Mouse (Mus musculus): ENCODE data around the gene Yipf1. TPM values are rescaled to one million over a fixed set of nuclear protein-coding genes. Genes with fewer than 3 reads are reported as not detected.

Gene Yipf1
- polyA plus RNA-seq, 1 experiment from 2014 or later = 51.6 TPM

DNA sequence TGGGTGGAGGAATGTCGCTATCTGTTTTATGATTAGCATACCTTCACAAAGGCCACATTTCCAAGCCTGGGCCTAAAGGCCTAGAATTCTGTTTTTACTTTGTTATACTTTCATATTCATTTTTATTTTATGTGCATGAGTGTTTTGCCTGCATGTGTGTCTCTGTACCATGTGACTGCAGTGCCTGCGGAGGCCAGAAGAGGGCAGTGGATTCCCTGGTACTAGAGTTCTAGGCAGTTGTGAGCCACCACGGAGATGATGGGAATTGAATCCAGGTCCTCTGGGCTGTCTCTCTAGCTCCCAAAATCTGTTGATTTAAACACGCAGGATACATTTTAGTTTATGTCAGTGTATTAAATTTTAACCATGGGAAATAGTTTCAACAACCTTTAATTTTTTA is 19.4 kb downstream of the Yipf1 start:
- no peak overlapping the region for H3K9ac ChIP-seq
- 96% methylated on average over 4 of the region's 4 CpGs for WGBS
- H3K27me3 ChIP-seq = no peaks in the 10 kb centered on the region
- H3K4me1 ChIP-seq = peaks cover 9% of the 10 kb centered on the region; the same call in 1 of the 2 replicates
- no peak for ATAC-seq (replicated peaks; ENCODE audit: low FRiP score)
- H3K27ac ChIP-seq = no peak overlapping the region
- no peaks in the 10 kb centered on the region for H3K9me3 ChIP-seq (replicated peaks)
- no peak overlapping the region for H3K4me2 ChIP-seq
- no peak overlapping the region for H3K4me3 ChIP-seq (replicated peaks)
- peaks cover 9% of the 10 kb centered on the region; the same call in 1 of the 2 replicates for H3K36me3 ChIP-seq

DNA sequence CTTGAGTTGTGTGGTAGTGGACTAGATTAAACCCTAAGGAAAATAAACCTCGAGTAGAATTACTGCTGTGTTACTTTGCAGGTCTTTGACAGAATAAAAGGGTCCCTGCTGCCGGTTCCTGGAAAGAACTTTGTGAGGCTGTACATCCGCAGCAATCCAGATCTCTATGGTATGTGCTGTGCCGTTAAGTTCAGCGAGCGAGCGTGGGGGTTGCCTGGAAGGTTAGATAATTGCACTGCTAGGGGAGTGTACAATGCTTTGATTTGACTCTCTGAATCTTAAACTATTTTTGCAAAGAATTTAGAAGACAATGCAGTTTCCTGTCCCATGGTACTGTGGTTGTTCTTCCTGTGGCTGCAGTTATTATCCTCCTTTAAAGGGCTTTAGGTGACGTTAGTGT is 22.2 kb downstream of the Yipf1 start:
- Histone ChIP-seq H3K36me3 (no peaks in the 10 kb centered on the region; the same call in 1 of the 2 replicates), H3K27ac (no peak overlapping the region), H3K4me2 (no peak overlapping the region), H3K4me3 (replicated peaks) (no peak overlapping the region), H3K27me3 (no peaks in the 10 kb centered on the region), H3K4me1 (peaks cover 9% of the 10 kb centered on the region; the same call in 1 of the 2 replicates), H3K9me3 (replicated peaks) (no peaks in the 10 kb centered on the region), H3K9ac (no peak overlapping the region)
- no peak for ATAC-seq (replicated peaks; ENCODE audit: low FRiP score)
- 40% methylated on average over 8 of the region's 8 CpGs for WGBS

DNA sequence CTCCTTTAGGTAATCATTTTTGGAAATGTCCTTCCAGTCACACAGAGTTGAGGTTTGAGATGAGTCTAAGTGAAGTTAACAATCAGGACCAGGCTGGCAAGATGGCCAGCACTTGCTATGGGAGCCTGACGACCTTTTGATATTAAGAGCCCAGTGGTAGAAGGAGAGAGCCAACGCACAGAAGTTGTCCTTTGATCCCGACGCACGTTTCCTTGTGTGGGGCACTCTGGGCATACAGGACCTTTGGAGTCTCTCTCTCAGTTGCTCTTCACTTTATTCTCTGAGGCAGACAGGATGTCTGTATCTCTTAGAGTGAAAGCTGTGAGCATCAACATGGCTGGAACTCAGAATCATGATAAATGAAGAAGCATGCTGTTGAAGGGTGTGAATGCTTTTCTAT is 23.3 kb downstream of the Yipf1 start:
- no peak overlapping the region for H3K9ac ChIP-seq
- H3K36me3 ChIP-seq = no peaks in the 10 kb centered on the region; the same call in 1 of the 2 replicates
- H3K27me3 ChIP-seq = no peaks in the 10 kb centered on the region
- no peaks in the 10 kb centered on the region for H3K9me3 ChIP-seq (replicated peaks)
- 84% methylated on average over 5 of the region's 5 CpGs for WGBS
- H3K4me1 ChIP-seq = peaks cover 9% of the 10 kb centered on the region; the same call in 1 of the 2 replicates
- H3K27ac ChIP-seq = no peak overlapping the region
- H3K4me2 ChIP-seq = no peak overlapping the region
- H3K4me3 ChIP-seq (replicated peaks) = no peak overlapping the region
- no peak for ATAC-seq (replicated peaks; ENCODE audit: low FRiP score)

DNA sequence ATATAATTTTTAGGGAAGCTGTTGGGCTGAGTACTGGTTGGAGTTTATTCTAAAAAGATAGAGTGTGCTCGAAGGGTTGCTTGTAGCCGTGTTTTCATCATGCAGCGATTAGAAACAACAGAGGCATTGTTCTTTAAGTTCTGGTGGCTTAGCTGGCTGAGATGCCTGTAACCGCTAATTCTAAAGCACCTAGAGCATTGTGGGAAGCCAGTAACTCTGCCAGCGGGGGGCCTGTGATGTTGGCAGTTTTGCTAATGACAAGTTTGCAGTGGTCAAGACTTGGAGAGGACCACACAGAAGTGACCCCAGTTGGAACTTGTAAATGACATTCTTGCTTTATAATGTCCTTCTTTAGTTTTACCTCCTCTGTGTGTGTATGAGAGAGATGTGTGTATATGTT is 27.2 kb downstream of the Yipf1 start:
- H3K4me3 ChIP-seq (replicated peaks) = no peak overlapping the region
- H3K9me3 ChIP-seq (replicated peaks) = no peaks in the 10 kb centered on the region
- H3K4me2 ChIP-seq = no peak overlapping the region
- H3K36me3 ChIP-seq = peaks cover 13% of the 10 kb centered on the region
- H3K4me1 ChIP-seq = peaks cover 4% of the 10 kb centered on the region; the same call in 1 of the 2 replicates
- no peaks in the 10 kb centered on the region for H3K27me3 ChIP-seq
- WGBS = 72% methylated on average over 5 of the region's 5 CpGs
- no peak for ATAC-seq (replicated peaks; ENCODE audit: low FRiP score)
- H3K9ac ChIP-seq = no peak overlapping the region
- no peak overlapping the region for H3K27ac ChIP-seq

DNA sequence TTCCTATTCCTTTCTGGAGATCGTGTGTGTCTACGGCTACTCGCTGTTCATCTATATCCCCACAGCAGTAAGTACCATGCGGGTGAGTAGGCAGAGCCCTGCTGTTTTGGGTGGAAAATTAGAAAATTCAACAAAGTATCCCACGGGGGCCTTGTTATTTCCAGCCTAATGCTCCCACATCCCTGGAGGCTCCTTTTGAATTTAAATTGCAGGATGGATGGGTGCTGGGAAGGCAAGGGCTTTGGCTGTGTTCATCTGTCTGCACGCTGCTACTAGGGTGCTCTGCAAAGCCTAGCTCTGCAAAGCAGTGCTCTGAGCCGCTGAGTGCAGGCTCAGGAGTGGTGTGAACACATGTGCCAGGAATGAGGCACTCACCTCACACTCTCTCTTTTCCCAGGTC is 30.4 kb downstream of the Yipf1 start:
- peaks cover 10% of the 10 kb centered on the region for H3K4me1 ChIP-seq
- H3K36me3 ChIP-seq = peaks cover 17% of the 10 kb centered on the region
- no peak for ATAC-seq (replicated peaks; ENCODE audit: low FRiP score)
- no peak overlapping the region for H3K4me2 ChIP-seq
- no peaks in the 10 kb centered on the region for H3K27me3 ChIP-seq
- H3K27ac ChIP-seq = no peak overlapping the region
- WGBS = 87% methylated on average over 7 of the region's 7 CpGs
- no peak overlapping the region for H3K4me3 ChIP-seq (replicated peaks)
- no peak overlapping the region for H3K9ac ChIP-seq
- H3K9me3 ChIP-seq (replicated peaks) = no peaks in the 10 kb centered on the region

DNA sequence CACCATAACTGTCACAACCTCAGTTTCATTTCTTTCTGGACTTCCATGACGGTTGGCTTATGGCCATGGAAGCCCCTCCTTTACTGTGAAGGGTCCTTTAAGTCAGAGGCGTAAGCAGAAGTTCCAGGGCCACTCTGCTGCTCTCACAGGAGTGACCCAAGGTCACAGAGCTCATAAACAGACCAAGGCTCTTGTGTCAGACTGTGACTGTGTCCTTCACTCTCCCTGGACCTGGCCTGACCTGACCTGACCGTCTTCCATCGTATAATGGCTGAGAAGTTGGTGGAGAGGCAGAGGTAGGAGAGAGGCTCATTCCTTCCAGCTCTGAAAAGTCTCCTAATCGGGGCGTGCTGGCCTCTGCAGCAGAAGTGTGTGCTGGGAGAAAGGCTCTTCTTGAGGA is 33.1 kb downstream of the Yipf1 start:
- H3K4me2 ChIP-seq = no peak overlapping the region
- H3K4me1 ChIP-seq = peaks cover 10% of the 10 kb centered on the region
- H3K36me3 ChIP-seq = peaks cover 26% of the 10 kb centered on the region
- H3K4me3 ChIP-seq (replicated peaks) = no peak overlapping the region
- H3K27me3 ChIP-seq = no peaks in the 10 kb centered on the region
- WGBS = 32% methylated on average over 6 of the region's 6 CpGs
- no peak overlapping the region for H3K27ac ChIP-seq
- no peak overlapping the region for H3K9ac ChIP-seq
- ATAC-seq (replicated peaks; ENCODE audit: low FRiP score) = no peak
- H3K9me3 ChIP-seq (replicated peaks) = no peaks in the 10 kb centered on the region

DNA sequence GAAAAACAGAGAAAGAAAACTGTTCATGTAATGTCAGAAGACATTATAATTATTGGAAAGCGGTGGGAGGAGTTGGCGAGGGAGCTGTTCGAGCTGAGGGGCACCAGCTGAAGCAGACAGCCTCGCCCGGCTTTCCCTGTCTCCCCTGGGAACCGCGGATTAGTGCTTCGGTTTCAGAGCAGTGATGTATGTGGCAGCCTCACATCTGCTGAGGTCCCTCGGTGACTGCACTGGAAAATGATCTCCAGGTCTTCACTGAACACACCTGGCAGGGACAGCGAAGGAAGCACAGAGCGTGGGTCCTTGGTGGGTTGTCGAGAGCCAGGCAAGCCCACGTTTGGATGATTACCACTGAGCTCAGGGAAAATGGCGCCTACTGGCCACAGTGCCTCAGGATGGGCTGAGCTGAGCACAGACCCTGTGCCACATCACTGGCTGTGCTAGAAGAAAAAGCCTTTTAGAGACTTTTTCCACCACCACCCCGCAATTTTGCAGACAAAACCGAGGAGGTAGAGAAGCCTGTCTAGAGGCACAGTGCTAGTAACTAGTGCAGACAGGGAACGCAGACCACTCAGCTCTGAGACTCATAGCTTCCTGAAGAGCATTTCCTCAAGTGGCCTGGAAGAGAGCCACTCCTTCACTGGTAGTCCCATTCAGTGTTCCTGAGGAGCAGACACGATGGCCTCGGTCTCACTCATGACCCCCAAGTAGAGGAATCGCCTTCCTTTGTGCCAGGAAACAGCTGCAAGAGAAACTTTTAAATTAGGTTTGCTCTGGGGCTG is 34.6 kb downstream of the Yipf1 start:
- Histone ChIP-seq H3K9ac (no peak overlapping the region), H3K4me2 (no peak overlapping the region), H3K4me3 (replicated peaks) (no peak overlapping the region), H3K4me1 (peaks cover 17% of the 10 kb centered on the region), H3K27me3 (no peaks in the 10 kb centered on the region), H3K9me3 (replicated peaks) (no peaks in the 10 kb centered on the region), H3K36me3 (peaks cover 28% of the 10 kb centered on the region), H3K27ac (no peak overlapping the region)
- ATAC-seq (replicated peaks; ENCODE audit: low FRiP score) = peak; percentile 10; the same call in 1 of the 2 replicates
- WGBS = 63% methylated on average over 20 of the region's 20 CpGs

DNA sequence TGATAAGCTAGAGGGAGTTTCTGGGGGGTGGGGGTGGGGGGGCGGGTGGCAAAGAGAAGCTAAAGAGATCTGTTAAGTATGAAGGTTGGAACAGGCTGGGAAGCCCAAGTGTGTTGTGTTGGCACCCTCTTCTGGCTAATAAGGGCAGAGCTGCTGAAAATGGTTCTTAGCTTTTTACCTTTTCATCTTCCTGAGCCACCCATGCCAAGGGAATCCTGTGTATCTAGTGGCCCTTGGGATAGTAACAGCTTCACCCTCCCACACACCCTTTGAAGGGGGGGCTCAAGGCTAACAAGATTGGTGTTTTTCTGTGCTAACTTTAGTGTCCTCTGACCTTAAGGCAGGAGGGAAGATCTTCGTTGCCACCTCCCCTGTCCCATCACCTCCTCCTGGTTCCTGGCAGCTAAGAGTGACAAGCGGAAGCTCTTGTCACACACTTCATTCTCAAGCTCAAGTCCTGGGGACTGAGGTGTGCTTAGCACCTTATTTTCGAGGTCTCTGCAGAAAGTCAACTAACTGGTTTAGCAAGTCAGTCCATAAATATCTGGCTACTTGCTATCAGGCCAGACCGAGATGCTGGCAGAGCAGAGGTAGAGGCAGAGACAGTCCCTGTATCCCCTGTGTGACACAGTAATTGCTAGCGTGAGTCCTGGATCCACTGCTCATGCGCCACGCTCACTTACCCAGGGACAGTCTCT is 35.3 kb downstream of the Yipf1 start:
- Histone ChIP-seq H3K36me3 (peaks cover 27% of the 10 kb centered on the region), H3K4me2 (no peak overlapping the region), H3K9me3 (replicated peaks) (no peaks in the 10 kb centered on the region), H3K9ac (no peak overlapping the region), H3K27ac (no peak overlapping the region), H3K4me3 (replicated peaks) (no peak overlapping the region), H3K27me3 (no peaks in the 10 kb centered on the region), H3K4me1 (peaks cover 24% of the 10 kb centered on the region)
- peak; percentile 31; the same call in 1 of the 2 replicates for ATAC-seq (replicated peaks; ENCODE audit: low FRiP score)
- WGBS = 66% methylated on average over 8 of the region's 8 CpGs

DNA sequence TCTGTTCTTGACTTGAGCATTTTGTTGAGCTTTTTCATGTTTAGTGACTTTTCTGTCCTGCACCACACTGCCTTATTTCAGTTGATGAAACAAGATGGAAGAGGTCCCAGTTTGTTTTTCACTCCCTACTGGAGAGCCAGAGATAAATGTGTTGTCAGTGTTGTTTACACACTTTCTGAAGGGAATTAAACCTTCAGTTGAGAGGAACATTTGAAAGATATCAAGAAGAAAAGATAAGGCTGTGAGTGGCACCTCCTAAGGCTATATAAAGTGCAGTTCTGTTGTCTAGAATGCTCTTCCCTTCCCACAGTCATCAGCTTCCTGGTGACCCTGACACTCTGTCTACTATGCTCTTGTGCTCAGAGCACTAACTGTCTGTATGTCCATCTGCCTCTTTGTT is 37.2 kb downstream of the Yipf1 start:
- no peak overlapping the region for H3K27ac ChIP-seq
- no peak overlapping the region for H3K9ac ChIP-seq
- ATAC-seq (replicated peaks; ENCODE audit: low FRiP score) = no peak
- H3K4me2 ChIP-seq = no peak overlapping the region
- peaks cover 16% of the 10 kb centered on the region for H3K36me3 ChIP-seq
- H3K9me3 ChIP-seq (replicated peaks) = no peaks in the 10 kb centered on the region
- no peak overlapping the region for H3K4me3 ChIP-seq (replicated peaks)
- peaks cover 33% of the 10 kb centered on the region for H3K4me1 ChIP-seq
- no peaks in the 10 kb centered on the region for H3K27me3 ChIP-seq

DNA sequence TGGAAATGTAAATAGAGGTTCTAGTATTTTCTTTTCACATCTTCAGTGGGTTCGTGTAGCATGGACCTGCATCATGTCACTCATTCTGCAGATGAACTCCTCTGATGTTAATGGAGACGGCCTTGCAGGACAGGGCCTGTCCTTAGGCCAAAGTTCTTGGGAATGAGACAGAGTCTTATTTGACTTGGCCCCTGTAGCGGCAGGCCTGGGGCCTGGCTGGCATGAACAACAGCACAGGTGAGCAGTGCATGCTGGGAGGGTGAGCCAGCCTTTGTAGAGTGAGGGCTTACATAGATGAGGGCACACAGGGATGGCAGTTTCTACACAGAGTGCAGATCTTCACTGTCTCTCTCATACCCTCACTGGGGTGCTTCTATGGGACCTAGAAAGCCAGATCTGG is 39.4 kb downstream of the Yipf1 start:
- Histone ChIP-seq H3K9ac (no peak overlapping the region), H3K4me1 (peaks cover 31% of the 10 kb centered on the region), H3K9me3 (replicated peaks) (no peaks in the 10 kb centered on the region), H3K27me3 (no peaks in the 10 kb centered on the region), H3K4me2 (no peak overlapping the region), H3K36me3 (peaks cover 12% of the 10 kb centered on the region; the same call in 1 of the 2 replicates), H3K4me3 (replicated peaks) (no peak overlapping the region), H3K27ac (peak overlapping the region; percentile 90)
- 80% methylated on average over 3 of the region's 3 CpGs for WGBS
- no peak; the same call in 1 of the 2 replicates for ATAC-seq (replicated peaks; ENCODE audit: low FRiP score)

DNA sequence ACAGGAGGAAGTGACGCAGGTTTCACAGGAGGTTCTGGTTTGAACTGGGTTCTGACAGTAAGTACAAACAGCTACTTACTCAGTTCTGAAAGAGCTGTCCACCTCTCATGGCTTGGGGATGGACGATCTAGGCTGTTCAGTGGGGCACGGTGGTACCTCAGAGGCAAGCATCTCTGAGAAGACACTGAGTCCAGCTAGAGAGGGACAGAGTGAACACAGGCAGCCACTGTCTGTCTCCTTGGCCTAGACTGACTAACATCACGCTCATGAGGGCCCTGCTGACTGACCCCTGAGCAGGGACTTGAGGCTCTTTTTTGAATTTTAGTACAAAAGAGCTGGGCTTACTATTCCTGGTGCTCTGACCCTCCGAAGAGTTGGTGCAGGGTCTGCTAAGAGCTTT is 40.0 kb downstream of the Yipf1 start:
- WGBS = 41% methylated on average over 5 of the region's 5 CpGs
- H3K4me2 ChIP-seq = peak overlapping the region; percentile 10; the same call in 1 of the 2 replicates
- peaks cover 26% of the 10 kb centered on the region for H3K4me1 ChIP-seq
- peak overlapping the region; percentile 90 for H3K27ac ChIP-seq
- ATAC-seq (replicated peaks; ENCODE audit: low FRiP score) = peak; percentile 38
- H3K4me3 ChIP-seq (replicated peaks) = no peak overlapping the region
- peaks cover 12% of the 10 kb centered on the region; the same call in 1 of the 2 replicates for H3K36me3 ChIP-seq
- no peak overlapping the region for H3K9ac ChIP-seq
- H3K27me3 ChIP-seq = no peaks in the 10 kb centered on the region
- no peaks in the 10 kb centered on the region for H3K9me3 ChIP-seq (replicated peaks)

DNA sequence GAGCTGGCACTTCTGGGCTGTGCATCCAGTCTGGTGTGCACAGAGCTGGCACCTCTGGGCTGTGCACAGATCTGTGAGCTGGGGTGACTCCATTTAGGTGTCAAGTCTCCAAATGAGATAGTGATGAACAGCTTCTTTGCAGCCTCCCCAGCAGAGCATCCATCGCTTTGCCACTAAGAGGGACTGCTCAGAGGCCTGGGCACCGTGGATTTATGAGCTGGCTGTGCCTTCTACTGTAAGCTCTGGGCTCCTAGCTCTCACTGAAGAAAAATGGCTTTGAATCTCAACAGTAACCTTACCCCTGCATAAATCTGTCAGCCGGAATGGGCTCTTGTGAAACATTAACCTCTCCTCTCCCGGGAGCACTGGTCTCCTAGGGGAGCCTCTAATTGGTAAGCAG is 40.4 kb downstream of the Yipf1 start:
- Histone ChIP-seq H3K4me3 (replicated peaks) (no peak overlapping the region), H3K9me3 (replicated peaks) (no peaks in the 10 kb centered on the region), H3K4me1 (peaks cover 22% of the 10 kb centered on the region), H3K36me3 (peaks cover 12% of the 10 kb centered on the region; the same call in 1 of the 2 replicates), H3K27me3 (no peaks in the 10 kb centered on the region), H3K27ac (peak overlapping the region; percentile 90), H3K9ac (no peak overlapping the region), H3K4me2 (peak overlapping the region; percentile 10; the same call in 1 of the 2 replicates)
- whole genome bisulfite sequencing = 5% methylated on average over 4 of the region's 4 CpGs
- peak; percentile 91 for ATAC-seq (replicated peaks; ENCODE audit: low FRiP score)
